Mouse (Mus musculus) ovary, postnatal 14 days (tissue): ENCODE measurements around the gene Cct4.
A peak's percentile ranks its signal among the peaks of the same experiment; 100 is the strongest.

Experiments used
- DNase-seq: peaks from one replicate; pipeline ENCODE4 v3.0.0; 2022; ENCODE audit warnings: low spot score

Gene Cct4

DNA sequence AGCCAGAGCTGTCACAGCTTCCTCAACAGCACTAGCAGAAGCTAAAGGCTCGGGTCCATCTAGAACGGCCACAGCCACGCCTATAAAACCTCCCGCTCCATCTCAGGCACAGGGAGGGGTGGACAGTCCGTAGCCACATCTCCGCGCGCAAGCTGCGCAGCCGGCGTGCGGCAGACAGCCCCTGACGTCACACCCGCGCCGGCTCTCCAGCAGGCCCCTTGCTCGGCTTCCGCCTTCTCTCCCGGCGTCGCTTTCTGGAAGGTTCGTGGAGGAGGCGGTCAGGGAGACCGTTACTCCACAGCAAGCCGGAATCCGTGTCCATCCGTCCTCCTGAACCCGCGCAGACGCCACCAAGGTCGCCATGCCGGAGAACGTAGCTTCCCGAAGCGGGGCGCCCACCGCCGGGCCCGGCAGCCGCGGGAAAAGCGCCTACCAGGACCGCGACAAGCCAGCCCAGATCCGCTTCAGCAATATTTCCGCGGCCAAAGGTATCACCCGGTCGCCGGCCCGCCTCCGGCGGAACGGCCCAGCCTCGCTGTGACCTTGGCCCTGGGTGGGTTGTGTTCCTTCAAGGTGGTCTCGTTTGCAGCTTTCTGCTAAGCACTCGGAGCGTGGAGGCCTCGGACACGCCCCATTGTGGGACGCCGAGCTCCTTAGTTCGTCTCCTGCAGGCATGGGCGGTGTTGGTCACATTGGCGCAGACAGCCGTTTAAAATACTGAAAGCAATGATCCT is at the start of gene Cct4:
TSS of gene Cct4 (plus strand) at position 127 of the 734 bp plus-strand sequence.
- DNase-seq = peak; percentile 94

DNA sequence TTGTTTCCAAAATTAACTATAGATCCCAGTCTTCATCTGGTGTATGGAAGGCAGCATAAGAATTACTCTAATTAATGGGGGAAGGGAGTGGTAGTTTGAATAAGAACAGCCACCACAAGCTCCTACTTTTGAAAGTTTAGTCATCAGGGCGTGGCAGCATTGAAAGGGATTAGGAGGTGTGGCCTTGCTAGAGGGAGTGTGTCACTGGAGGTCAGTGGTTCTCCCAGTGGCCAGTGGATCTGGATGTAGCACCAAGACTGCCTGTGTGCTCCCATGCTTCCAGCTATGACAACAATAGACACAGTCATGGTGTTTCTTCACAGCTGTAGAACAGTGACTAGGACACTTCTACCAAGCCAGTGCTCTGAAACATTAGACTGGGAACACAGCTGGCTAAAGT is 41.2 kb upstream of the Cct4 start:
- no peak for DNase-seq

DNA sequence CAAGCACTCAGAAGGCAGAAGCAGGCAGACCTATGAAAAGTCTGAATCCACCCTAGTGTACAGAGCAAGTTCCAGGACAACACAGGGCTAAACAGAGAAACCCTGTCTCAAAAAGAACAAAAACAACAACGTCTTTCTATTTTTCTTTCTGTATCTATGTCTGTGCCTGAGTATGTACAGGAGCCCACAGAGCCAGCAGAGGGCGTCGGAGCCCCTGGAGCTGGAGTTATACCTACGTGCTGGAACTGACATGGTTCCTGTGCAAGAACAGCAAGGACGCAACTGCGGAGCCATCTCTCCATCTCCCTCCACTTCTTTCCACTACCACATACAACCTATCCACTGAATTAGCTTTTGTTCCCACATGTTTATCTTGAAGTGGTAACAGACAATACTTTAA is 40.2 kb upstream of the Cct4 start:
- no peak for DNase-seq

DNA sequence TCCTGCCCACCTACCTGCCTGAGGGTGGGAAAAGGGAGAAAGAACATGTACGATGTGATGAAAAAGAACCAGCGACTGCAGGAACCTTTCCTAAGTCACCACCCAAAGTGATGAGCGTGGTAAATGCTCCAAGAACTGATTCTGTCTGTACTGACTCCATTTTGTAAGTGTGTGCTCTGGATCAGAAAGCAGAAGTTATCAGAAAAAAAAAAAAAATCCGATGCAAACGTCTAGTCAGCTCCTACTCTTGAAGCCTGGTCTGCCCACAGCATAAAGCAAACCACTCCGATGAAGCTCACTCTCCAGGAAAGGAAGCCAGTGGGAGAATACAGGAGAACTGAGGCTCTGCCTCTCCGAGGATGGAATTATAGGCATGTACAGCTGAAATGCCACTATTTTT is 37.7 kb upstream of the Cct4 start:
- no peak for DNase-seq

DNA sequence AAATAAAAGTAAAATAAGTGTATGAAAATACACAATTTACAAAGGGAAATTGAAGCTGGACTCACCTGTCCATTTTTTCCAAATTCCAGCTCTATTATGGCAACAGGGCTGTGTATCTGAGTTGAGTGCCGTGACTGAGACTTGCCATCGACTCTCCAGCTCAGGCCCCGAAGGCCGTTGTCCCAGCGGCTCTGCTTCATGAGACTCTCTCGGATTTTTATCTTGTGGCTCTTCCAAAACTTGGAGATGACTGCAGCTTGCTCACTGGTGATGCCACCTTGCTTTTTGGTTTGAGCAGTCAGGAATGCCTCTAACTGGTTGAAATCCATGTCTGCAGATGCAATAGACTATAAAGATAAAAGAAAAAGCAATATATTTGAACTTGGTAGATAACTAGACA is 34.0 kb upstream of the Cct4 start:
- no peak for DNase-seq

DNA sequence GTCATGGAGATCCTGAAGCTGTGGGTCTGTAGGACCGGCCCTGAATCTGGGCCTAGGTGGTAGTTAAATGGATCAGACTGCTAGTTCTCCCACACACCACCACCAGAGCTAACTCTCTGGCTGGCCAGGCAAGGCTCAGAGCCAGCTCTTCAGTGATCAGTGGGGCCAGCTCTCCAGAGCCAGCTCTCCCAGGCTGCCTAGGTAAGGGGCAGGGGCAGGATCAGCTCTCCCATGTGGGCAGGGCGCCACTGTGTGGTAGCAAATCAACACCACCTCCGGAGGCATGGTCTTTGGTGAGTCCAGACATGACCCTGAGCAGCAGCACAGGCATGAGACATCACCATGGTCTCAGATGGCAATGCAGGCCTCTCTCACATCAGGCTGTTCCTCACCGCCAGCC is 33.5 kb upstream of the Cct4 start:
- peak; percentile 52 for DNase-seq

DNA sequence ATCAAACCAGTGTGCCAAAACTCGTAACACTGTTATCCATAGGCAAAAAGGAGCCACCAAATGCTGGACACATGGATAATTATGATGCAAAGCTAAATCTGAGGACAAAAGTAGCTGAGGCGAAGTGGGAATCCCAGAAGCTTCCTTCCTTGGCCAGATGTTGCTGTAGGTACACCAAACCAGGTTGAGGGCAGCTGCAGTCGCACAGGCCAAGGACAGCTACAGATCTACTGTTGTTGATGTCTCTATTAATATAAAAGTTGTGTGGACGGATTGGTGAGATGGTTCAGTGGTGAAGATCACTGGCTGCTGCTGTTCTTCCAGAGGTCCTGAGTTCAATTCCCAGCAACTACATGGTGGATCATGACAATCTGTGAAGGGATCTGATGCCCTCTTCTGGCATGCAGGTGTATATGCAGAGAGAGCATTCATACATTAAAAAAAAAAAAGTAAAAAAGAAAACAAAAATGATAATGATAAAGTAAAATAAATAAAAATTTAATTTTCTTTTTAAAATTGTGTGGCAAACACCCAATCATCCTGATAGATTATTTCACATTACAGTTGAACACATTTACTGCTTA is 32.4 kb upstream of the Cct4 start:
- no peak for DNase-seq

DNA sequence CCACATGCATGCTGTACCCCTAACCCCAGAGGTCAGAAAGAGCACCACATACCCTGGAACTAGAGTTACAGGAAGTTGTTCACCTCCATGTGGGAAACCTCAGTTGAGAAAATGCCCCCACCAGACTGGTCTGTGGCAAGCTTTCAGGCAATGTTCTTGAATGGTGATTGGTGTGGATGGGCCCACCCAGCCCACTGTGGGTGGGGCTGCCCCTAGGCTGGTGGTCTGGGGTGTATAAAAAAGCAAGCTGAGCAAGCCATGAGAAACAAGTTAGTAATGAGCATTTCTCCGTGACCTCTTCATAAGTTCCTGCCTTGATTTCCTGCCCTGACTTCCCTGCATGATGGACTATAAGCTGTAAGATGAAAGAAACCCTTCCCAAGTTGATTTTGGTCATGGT is 28.2 kb upstream of the Cct4 start:
- no peak for DNase-seq

DNA sequence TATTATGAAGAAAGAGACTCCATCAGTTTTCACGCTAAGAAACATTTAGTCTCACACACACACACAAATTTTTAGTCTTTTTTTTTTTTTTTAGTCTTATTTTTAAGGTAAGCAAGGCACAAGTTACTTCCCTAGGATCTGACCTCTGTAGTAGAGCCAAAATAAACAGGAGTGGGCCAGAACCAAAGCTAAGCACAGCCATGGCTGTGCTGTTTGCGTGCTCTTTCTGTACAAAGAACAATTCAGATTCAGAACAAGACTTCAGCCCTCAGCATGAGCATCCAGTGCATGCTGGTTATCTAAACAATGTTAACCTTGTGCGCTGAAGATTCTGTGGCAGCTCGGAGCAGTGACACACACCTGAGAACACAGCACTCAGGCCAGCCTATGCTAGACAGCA is 25.9 kb upstream of the Cct4 start:
- DNase-seq = no peak

DNA sequence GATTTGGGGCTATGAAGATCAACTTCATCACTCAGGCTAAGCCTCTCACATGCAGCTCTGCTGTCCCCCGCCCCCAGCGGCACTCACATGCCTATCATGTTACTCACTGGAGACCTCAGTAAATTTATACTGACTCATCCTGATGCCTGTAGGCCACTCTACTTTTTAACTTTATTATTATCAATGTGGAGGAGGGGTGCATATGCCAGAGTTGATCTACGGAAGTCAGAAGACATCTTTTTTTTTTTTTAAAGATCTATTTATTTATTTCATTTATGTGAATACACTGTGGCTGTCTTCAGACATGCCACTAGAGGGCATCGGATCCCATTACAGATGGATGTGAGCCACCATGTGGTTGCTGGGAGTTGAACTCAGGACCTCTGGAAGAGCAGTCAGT is 24.8 kb upstream of the Cct4 start:
- no peak for DNase-seq

DNA sequence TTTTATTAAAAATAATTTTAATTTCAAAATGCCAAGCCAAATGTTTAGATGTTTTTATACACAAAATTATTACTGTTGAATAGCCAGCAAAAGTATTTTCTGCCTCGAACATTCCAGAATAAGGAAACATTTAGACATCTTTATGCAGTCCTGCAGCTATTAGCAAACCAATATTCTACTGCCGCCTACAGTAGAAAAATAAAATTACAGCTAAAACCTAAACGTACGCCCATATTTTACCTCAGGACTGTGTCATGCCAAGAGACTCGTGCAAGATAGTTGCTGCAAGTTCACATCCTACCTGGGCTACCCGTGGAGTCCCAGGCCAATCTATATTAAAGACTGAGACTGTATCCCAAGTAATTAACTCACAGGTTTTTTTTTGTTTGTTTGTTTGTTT is 20.8 kb upstream of the Cct4 start:
- DNase-seq = no peak

DNA sequence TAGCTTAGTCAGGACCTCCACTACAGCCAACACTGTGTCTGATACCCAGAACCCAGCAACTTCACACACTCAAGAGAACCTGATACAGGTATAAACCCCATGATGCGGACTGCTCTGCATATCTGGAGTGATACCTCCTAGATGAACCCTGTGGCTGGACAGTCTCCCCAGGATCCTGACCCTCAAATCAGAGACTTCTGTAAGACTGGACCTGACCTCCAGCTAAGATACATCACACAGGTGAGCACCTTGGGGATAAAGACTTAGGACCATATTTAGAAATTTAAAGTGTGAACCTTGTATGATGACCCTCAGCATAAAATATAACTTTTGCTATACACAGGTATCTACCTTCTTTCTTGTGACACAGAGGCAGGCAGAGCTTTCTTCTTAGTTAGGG is 19.8 kb upstream of the Cct4 start:
- DNase-seq = no peak

DNA sequence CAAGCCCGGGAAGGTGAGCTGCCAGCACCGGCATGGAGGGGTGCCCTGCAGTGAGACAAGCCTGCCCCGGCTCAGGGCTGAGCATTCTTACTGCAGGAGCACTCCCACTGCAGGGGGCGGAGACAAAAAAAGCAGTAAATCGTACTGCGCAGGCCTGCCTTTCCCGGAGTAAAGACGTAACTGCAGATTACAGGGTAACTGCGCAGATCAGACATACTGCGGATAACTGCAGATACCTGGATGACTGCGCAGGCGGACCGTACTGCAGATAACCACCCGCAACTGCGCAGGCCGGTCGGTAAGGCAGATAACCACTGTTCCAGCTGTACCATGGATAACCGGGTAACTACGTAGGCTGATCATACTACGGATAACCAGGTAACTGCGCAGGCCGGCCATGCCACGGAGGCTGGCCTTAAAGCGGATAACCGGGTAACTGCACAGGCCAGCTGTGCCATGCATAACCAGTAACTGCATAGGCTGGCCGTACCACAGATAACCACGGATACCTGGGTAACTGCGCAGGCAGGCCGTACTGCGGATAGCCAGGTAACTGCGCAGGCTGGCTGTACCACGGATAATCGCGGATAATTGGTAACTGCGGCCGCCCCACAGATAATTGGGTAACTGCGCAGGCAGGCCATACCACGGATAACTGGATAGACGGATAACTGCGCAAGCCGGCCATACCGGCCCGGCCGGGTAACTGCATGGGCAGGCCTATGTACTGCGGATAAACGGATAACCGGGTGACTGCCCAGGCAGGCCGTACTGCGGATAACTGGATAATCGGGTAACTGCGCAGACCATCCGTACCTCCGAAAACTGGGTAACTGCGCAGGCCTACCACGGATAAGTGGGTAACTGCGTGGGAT is 18.2 kb upstream of the Cct4 start, which contains the start of gene Zrsr1:
TSS of gene Zrsr1 (plus strand) at position 171 of the 875 bp plus-strand sequence.
- DNase-seq = peak; percentile 39

DNA sequence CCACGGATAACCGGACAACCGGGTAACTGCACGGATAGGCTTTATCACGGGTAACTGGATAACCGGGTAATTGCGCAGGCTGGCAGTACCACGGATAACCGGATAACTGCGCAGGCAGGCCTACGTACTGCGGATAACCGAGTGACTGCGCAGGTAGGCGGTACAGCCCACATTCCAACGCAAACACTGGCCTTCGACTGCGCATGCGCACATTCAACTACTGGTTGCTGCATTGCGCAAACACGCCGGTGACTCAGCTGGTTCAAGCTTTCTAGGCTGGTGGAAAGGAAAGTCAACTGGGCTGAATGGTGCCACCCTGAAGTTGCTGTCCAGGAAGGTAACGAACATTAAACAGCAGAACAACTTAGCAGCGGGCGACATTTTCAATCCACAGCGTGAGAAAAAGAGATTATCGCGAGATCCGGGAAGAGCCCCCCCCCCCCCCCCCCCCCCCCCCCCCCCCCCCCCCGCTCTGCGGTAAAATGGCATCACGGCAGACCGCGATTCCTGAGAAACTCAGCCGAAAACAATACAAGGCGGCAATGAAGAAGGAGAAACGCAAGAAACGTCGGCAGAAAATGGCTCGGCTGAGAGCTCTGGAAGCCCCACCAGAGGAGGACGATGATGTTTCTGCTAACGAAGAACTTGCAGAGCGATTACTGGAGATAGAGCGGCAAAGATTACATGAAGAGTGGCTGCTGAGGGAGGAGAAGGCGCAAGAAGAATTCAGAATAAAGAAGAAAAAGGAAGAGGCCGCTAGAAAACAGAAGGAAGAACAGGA is 17.4 kb upstream of the Cct4 start:
- DNase-seq = peak; percentile 61

DNA sequence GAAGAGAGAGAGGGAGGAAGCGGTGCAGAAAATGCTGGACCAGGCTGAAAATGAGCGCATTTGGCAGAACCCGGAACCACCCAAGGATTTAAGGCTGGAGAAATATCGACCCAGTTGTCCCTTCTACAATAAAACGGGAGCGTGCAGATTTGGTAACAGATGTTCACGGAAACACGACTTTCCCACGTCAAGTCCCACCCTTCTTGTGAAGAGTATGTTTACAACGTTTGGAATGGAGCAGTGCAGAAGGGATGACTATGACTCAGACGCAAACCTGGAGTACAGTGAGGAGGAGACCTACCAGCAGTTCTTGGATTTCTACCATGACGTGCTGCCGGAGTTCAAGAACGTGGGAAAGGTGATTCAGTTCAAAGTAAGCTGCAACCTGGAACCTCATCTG is 16.7 kb upstream of the Cct4 start:
- DNase-seq = no peak

DNA sequence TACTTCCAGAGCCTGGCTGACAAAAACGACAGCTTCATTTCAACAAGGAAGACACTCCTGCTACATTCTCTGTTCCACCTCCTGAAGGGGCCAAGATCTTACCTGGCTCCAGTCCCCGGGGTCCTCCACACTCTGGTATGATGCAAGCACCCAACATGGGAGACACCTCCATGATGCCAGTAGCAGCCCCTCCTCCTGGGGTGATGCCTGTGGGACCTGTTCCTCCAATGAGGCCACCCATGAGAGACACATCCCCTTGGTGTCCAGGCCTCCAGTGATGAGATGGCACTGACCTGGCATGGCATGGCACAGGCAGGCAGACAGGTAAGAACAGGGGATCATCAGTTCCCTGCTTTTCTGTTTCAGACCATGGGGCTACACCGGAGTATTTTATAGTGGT is 12.1 kb upstream of the Cct4 start:
- no peak for DNase-seq

DNA sequence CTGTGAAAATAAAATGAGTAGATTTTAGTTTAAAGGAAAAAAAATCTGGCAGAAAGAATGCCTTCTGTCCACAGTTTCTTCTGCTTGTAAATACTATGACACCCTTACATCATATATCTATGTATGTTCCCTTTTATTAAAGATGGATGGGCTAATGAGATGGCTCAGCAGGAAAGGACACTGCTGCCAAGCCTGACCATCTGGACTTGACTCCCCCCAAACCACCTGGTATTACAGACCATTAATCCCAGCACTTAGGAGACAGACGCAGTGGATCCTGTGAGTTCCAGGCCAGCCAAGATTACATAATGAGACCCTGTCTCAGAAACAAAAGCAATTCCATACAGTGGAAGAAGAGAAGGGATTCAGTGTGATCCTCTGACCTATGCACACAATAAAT is 11.6 kb upstream of the Cct4 start:
- DNase-seq = no peak

DNA sequence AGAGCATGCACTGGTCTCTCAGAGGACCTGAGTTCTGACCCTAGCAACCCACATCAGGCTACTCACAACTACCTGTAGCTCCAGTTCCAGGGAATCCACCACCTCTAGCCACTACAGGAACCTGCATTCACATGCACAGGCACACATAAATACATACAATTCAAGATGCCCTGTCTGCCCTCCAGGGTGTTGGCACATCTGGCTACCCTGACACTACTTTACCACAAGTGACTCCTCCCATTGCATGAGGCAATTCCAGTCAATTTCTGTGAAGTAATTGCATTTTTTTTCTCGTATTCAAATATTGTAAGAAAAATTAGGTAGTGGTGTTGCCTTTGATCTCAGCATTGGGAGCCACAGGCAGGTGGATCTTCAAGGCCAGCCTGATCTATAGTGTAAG is 11.1 kb upstream of the Cct4 start:
- no peak for DNase-seq

DNA sequence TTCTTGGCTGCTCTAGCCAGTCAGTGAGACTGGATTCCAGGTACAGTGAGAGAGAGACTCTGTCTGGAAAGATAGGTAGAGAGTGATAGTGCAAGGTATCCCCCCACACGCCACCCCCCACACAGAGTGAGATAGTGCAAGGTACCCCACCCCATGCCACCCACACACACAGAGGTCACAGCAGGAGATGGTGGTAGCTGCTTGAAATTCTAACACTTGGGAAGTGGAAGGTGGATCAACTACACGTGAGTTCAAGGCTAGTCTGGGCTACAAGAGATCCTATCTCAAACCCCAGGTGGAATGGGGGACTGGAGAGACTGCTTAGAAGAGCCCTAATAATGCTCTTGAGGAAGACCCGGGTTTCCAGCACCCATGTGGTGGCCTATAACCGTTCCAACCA is 9.3 kb upstream of the Cct4 start:
- DNase-seq = no peak

DNA sequence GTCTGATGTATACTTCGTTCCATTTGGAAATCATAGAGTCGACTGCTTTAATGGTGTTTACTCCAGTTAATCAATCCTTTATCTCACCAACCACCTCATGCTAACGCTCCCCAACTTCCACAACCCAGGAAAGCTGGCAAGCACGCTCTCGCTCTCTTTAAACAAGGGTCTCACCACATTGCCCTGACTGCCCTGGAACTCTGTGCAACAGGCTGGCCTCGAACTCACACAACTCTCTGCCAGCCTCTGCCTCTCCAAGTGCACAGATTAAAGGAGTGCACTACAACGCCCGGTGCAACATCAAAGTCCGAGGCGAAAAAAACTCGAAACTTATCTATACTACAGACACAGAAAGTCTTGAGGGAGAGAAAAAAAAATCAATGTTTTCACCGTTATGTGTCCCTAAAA is 8.8 kb upstream of the Cct4 start:
- DNase-seq = no peak

DNA sequence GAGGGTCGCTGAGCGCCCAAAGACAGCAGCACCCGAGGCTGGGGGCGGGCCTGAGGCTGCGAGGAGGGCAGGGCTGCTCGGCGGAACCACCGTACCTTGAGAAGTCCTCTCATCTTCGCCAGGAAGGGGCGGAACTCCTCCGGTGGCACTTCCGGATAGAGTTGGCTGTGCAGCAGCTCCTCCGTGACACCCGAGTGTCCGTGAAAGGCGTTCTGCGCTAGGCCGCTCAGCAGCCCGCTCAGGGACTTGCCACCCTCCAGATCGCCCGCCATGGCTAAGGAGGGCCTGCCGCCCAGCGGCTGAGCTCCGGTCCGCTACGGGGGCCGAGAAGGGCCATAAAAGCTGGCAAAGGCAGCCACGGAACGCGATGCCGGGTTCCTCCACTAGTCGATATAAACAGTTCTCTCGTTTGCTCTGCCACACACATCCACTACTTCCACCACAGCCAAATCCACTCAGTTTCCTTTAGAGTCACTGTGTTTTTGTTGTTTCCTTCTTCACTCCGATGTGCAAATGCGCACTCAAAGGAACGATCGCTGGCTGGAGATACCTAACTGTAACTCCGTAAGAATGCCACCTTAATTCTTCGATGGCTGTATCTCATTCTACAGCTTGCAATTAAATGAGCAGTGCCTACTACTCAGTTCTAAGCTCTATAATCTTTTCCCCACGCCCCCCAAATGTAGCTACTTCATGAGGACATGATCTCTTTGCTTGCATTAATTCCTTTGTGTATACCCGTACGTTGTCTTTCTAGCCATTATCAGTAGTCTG is 8.1 kb upstream of the Cct4 start, which contains the start of the genes Gm28048 and Commd1:
TSS of gene Gm28048 (minus strand) at position 107 of the 774 bp plus-strand sequence.
TSS of gene Commd1 (minus strand) at position 399 of the 774 bp plus-strand sequence.
- DNase-seq = peak; percentile 96
